Mouse (Mus musculus) adrenal gland, postnatal 4 days (tissue): ENCODE data around the gene Bcl2l1. TPM values are rescaled to one million over a fixed set of nuclear protein-coding genes. Genes with fewer than 3 reads are reported as not detected.

Experiments used
- DNase-seq, 2 experiments: peaks; one replicate each; pipeline ENCODE4 v3.0.0; 2021 to 2022; ENCODE audit warnings: low spot score in 2 of 2, mixed read lengths in 2 of 2
- total RNA-seq, 2 experiments: library from RNA; stranded (reverse); gene quantifications; 2 replicates each; pipeline ENCODE4 v1.2.3; 2021

Bcl2l1 gene
- total RNA-seq, 2 experiments from 2014 or later = 63.5 to 64.6 TPM

DNA sequence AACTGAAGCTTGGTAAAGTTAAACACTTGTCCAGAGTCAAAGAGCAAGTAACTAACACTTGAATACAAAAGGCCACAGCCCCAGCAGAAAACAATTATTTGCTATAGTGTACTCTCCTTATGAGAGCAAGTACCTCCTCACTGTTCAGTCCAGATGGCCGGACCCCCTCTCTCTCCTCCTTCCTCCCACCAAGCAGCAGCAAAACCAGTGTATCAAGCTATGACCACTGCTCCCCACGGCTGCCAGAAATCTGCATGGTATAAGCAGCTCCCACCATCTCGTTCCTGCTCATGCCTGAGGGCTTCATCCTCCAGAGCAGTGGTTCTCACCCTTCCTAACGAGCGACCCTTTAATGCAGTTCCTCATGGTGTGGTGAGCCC, 26.4 kb downstream of the Bcl2l1 start:
- no peak for DNase-seq

DNA sequence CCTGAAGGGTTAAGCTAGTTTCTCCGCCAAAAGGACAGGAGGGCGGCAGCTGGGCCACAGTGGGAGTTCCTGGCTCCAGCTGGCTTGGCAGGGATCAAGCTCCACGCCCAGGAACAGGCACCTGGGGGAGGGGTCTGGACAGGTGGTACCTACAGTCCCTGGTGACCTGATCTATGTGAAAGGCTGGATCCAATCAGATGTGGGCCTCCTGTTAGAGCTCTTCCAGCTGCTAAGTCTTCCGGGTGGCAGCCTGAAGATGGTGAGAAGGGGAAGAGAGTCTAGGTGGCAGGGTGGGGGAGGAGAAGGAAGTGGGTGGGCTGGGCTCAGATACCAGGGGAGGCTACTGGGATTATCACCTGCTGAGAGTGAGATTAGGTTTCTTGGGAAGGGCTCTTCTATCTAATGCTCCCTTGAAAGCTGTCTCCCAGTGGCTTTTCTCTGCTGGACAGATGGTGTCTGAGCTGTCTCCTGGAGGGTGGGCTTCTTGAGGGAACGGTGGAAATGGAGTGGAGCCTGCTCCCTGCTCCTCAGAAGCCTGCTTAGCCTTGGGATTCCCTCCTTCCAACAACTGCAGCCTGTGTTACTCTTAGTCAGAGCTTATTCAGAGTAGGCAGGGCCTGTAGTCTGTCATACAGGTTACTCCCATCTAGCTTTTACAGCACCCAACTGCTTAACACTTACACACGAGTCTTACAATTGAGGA, 27.0 kb downstream of the Bcl2l1 start:
- no peak for DNase-seq

DNA sequence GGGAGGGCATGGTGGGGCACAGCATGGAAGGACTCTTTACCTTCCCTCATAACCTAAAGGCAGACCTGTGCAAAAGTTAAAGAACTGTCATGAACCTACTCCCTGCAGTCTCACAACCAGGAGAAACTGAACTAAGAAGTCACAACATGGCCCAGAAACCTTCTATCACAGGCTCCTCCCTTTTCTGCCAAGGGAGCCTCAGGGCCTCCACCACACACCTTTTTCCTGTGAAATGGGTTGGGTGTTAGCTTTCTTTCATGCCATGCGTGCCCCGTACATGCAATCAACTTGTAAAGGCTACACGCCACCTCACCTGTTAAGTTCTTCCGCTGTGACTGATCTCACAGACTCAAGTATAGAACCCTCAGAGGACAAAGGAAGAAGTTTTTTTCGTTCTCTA, 28.4 kb downstream of the Bcl2l1 start:
- DNase-seq = no peak

DNA sequence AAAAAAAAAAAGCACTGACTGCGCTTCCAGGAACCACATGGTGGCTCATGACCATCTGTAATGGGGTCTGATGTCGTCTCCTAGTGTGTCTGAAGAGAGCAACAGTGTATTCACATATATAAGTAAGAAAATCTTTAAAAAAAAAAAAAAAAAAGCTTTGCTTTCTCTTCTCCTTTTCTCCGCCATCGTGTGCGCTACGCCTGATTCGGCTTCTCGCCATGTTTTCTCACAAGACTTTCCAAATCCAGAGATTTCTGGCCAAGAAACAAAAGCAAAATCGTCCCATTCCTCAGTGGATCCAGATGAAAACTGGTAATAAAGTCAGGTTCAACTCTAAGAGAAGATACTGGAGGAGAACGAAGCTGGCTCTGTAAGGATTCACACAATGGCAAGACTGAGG, 29.2 kb downstream of the Bcl2l1 start:
- no peak for DNase-seq

DNA sequence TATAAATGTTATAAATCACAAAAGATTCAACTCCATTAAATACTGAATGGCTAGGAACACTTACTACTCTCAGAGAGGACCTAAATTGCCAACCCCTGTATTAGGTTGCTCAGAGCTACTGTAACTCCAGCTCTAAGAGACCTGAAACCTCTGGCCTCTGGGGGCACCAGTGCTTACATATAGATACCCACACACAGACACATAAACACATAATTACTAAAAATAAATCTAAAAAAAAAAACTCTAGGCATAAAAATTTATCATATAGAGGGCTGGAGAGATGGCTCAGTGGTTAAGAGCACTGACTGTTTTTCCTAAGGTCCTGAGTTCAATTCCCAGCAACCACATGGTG, 30.8 kb downstream of the Bcl2l1 start:
- DNase-seq = no peak

DNA sequence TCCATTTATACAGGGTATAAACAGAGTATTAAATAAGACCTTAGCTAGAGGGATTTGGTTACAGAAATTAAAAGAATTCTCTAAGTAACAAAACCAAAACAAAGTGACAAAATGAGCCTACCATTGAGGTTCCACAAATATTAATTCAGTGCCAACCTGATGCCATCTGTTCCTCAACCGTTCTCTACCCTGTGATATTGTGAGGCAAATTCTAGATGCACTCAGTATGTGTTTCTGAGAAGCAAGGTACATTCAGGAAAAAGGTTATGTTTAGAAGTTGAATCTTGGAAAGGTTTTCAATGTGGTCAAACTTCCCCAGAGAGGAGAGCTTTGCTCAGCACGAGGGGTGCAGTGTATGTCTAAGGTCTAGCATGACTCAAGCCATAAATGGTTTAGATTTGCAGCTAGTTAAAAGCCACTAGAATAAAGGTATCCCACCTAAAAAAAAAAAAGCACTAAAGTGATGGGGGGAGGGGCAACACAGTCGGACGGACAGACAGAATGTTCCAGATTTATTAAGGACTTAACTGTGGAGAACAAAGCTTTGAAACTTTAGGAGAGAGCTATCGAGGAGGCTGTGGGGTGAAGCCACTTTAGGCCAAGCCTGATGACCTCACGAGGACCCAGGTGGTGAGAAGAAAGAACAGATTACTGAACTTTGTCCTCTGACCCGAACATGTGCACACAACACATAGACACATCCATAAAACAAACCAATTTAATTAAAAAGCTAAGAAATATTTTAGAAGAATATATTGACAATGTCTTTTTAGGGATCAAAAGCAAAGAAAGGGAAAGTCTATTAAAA, 31.4 kb downstream of the Bcl2l1 start:
- DNase-seq = no peak

DNA sequence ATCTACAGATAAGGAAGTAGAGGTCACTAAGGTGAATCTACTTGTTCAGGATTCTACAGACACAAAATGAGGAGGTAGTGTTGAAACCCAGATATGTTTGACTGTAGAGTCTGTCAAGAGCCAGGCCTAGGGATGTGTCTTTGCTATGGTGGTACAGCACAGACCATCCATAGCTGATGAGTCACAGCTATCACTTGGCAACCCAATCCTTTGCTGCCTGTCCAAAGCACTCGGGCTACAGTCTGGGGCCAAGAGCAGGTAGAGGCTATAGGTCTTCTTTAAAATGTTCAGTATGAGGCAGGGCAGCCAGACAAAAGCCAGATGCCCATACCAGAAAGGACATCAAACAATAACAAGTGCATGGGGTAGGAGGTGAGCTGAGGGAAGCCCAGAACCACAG, 33.9 kb downstream of the Bcl2l1 start:
- DNase-seq = no peak

DNA sequence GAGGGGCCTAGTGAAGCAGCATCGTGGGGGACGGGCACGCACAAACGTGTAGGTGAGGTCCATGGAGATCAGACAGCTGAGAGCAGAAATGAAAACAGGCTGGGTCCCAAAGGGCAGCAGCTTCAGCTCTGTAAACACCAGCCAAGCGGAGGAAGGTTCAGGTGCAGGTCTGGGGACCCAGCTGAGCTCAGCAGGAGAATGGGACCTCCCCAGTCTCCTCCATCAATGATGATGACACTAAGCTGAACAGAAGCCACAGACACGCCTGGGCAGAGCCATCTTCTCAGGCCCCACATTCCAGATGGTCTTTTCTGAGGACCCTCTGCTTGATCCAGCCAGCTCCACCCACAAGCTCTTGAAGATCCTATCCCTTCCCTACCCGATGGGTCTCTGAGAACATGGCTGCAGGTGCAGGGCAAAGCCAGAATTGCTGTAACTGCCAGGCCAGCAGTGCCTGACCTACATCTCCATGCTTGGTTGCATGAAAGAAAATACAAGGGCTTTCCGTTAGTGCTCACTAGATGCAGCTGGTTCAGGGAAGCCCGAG, 37.2 kb downstream of the Bcl2l1 start:
- DNase-seq = no peak

DNA sequence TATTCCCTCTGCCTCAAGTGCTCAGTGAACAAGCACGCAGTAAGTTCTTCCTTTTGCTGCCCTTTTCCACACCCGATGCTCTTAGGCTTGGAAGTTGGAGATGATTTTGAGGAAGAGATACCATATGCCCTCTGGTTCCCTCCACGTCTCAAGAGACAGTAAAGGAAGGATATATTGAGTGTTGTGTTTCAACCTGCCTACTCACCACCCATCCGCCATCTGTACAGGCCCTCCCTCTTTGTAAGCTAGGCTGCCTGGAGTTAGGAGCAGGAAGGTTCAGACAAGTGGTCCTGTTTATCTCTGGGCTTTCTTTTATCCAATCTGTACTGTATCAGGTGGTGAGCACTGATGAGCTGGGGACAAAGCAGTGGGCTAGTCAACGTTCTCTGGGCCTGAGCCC, 38.1 kb downstream of the Bcl2l1 start:
- DNase-seq = no peak

DNA sequence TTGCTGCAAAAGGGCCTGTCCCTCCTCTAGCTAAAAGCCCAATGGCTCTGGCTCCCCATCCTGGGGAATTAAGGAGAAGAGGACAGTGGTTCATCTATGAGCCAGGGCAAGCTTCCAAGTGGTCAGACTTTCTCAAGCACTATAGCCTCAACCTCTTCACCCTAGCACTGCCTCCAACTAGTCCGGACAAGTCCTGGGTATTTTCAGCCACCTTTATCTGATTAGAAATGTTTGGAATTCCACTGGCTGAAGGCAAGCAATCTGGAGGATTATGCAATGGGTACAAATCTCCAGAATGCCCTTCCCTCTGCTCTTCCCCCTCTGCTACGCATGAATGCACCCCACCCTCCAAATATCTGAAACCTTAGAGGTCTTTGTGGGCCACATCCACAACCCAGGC, 39.1 kb downstream of the Bcl2l1 start:
- DNase-seq = no peak

DNA sequence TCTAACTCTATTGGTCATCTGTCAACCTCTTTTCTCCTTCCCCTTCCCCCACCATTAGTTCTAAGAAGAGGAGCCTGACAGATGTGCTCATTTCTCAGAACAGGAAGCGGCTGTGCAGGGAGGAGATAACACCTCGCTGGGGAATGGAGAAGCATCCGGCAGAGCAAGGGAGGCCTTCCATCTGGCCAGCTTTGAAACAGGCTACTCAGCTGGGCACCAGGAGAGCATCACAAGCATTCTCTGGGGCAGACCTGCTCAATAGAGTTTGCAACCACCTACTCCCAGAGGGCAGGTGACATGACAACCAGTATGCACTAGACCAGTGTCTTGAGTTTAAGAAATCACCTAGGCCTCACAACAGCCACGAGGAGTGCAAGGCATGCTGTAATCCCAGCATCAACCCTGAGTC, 41.9 kb downstream of the Bcl2l1 start:
- DNase-seq = no peak

DNA sequence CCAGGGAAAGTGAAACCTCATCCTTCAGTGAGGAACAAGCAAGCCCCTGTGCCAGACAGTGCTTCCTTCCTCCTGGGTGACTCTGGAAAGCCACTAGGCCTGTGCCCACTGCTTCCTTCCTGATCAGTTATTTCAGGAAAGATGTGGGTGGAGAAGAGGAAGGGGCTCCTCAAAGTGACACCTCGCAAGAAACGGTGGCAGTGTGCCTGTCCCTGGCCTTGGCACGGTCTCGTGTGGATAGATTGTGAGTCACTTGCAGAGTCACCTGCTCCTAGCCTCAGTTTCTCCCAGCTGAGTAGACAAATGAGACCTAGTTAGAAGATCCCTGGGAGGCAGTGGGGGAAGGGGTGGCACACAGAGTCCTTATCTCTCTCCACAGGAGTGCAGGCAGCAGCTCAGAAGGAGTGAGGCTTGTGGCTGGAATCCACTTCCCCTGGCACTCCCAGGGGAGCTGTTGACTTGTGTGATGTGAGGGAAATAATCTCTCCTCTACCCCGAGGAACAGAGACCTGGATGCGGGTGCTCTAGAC, 42.6 kb downstream of the Bcl2l1 start:
- no peak for DNase-seq

DNA sequence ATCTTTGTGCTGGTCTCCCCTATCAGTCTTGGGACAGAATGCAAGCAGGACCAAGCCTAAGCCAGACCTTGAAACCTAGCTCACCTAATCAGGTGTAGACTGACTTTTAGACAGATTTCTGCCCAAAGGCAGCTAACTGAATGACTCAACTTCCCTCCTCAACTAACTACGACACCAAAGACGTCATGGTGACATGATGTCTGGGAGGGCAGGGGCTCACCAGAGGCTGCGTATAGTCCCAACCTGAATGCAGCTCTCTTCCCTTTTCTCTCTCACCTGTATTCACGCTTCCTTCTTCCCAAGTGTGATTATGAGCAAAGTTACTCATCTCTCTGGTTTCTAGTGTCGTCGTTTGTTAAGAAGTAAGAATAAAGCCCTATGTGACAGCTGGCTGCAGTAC, 44.0 kb downstream of the Bcl2l1 start:
- no peak for DNase-seq

DNA sequence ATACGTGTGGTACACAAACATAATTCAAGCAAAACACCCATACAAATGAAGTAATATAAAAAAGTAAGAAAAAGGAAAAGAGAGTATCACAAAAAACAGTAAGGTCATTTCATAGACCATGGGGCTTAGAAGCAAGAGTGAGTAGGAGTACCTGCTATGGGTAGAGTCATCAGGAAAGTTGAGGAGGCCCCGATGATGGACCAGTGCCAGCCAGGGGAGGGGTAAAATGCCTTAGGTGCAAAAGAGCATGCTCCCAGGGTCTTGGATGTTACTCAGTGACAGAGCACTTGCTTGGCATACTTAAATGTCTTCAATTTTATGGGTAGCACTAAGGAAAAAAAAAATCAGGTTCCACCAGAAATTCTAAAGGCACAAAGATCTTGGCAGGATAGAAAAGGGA, 44.4 kb downstream of the Bcl2l1 start:
- no peak for DNase-seq

DNA sequence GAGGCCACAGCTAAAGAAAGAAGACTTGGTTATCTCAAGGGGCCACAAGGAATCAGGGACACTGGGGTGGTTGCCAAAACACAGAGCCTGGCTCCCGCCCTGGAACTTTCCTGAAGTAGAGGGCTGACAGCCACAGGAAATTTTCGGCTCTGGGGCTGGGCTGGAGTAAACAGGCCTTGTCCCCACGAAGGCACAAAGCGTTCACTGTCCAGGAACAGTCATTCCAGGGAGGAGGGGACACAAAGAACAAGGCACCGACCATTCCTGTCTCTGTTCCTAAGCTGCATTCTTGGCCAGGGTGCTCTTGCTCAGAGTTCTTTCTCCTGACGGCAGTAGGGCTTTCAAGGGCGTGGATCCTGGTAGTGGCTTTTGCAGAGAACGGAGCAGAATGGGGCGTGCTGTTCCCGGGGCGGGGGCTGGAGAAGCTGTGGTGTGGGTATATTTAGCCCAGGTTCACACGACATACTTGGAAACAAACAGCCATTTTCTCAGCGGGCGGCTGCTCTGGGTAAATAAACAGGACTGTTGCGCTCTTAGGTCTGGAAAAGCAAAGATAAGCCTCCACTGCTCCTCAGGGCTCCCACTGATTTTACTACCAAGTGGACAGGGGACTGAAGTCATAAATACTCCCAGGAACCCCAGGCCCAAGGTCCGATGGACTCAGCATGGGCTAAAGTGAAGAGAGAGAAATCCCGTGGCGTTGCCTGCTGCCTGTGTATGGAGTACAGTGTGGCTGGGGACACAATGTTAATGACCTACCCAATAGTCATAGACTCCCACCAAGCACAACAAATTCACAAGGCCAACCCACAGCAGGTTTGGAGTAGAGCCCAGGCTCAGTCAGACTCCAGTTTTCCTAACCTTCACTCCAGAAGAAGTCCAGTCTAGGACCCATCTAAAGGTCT, 45.8 kb downstream of the Bcl2l1 start:
- DNase-seq = no peak

DNA sequence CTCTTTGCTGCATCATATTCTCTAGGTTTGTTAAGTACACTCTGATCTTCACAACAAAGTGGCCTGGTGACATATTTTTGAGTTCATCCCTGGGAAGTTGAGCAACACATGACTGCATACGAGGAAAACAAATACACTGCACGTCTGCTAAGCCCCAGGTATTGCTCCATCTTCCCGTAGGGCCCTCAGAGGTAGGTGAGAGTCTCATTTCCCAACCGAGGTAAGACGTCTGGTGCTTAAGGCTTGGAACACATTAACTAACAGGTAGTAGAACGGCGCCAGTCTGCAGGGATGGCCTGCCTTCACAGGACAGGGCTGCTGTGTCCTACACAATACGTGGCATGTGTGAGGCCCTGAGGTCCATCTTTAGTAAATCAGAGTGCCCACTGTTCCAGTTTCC, 46.9 kb downstream of the Bcl2l1 start:
- no peak for DNase-seq

DNA sequence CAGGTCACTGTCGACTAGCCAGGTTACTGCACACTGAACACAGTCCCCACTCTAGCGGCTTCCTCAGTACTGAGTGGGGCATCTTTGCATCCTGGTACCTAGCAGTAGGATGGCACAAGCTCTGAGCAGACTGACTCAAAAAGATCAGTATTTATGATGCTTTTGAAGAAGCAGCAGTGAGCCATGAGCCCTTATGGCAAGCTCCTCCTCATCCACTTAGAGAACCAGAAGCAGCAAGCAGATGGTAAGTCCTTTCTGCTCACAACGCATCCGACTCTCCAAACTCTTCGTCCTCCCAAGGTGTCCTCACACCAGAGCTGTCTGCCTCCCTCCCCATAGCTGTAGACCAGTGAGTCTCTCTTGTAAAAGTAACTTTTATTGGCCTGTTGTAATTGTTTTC, 48.3 kb downstream of the Bcl2l1 start:
- DNase-seq = no peak

DNA sequence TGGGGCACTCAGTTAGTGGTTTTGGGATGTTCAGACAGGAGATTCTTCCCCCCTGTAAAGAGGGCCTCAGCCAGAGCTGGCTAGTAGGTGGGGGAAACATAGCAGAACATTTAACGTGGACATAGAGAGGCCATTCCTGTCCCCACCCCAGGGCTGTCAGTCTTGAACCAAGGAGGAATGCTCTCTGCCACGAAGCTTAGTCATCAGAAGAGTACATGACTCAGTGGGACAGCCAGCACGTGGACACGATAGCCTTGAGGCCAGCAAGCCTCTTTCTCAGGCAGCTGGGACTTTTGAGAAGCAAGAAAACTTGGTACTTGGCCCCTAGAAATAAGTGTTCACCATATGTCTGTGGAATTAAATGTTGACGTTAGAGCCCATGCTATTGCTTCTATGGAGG, 48.9 kb downstream of the Bcl2l1 start:
- DNase-seq = no peak

DNA sequence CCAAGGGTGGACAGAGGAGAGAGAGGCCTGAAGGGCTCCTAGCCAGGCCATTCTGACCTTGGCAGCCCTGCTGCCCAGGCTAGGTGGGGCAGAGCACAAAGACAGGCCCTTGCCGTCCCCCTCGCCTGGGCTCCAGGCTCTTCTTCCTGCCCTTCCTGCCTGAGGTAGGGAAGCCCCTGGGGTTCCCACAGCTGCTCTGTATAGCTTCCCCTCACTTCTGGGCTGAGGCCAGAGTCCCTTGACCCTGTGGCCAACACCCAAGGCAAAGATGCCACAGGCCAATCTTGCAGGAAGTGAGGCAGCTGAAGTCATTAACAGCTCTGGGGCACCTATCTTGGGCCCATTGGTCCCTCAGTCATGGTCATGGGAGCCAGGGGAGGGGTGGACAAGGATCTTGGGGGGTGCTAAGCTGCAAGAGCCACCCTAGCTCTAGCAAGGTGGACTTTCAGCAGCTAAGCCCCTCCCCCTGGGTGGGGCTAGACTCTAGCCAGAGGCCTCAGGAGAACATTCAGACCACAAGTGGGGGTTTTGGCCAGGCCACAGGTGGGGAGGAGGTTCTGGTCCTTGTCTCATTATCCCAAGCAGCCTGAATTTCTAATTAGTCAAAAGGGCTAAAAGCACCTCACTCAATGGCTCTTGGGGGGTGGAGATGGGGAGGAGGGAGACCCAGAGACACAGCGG, 50.4 kb downstream of the Bcl2l1 start:
- no peak for DNase-seq

DNA sequence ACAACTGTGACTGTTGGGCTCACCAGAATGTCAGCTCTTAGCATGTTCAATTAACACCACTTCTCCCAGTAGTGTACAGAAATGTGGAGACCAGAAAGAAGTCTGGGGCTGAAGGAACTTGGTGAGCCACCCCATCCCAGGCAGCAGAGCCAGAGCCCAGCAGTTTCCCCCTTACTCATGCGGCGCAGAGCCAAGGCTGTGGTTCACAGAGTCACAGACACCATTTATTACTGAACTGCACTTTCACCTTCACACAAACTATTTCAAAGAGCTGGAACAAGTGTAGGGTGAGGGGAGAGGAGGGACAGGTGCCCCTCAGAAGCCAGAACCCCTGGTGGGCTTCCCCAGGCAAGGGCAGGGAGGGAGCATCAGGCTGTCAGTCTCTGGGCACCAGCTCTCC, 51.1 kb downstream of the Bcl2l1 start:
- DNase-seq = no peak

DNA sequence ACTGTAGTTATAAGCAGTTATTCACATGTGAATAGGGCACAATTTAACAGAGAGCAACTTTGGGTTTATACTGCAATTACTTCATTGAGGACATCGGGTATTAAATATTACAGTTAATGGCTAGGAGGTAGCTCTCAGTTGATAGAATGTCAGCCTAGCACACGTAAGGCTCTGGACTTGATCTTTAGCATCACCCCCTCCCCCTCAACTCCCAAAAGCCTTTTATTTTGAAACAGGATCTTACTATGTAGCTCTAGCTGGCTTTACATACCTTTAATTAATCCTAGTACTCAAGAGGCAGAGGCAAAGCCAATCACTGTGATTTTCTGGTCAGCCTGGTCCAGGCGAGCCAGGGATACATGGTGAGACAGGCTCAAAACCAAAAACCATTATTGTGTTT, 54.4 kb downstream of the Bcl2l1 start:
- no peak for DNase-seq
